Mouse (Mus musculus) bone marrow macrophage, adult 2 months (primary cell): ENCODE data around the gene Ulk4.

Source experiments
- CTCF ChIP-seq: IDR thresholded peaks from 2 replicates; pipeline ENCODE4 v1.5.1; 2012; ENCODE audit warnings: low read depth, mild to moderate bottlenecking, low read length, moderate library complexity
- POLR2A ChIP-seq: IDR thresholded peaks from 2 replicates; pipeline ENCODE4 v1.6.1; 2012; ENCODE audit warnings: mild to moderate bottlenecking, low read depth, low read length, borderline replicate concordance

DNA sequence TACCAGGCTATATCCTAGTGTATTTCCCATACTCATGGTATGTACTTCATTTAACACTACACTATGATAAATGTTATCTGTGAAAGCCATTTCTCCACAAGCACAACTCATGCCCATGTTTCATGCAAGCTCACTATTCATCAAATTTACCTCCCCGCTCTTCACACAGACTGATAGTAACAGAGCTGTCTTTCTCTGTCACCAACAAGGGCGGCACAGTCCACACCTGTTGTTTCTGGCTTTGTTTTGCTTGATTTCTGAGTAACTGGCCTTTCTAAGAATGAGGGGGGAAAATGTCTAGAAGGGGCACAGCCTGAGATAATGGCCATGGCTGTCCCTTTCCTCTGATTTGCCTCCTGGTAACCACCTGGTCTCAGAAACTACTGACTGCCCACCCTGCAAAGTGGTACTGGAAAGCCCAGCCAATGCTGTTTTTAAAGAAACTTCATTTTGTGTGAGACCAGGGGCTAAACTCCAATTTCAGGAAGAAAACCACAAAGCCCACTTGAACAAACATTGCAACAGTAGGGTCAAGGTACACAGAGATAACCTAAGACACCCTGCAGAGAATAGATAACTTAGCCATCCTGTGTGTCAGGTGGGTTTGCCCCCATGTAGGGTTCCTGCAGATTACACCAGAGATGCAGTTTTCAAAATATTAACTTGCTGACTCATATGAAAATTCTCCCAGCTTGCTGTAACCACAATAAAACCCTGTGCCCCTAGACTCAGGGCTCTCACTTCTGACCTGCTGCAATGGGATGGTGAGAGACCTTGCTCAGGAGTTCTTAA lies 258.3 kb downstream of the Ulk4 start:
- no peak for TF ChIP-seq CTCF
- no peak for TF ChIP-seq POLR2A
